Mouse (Mus musculus) heart, adult 11 months (tissue): Measurements from ENCODE around the gene Tek.
"Not testable (repeated sequence)": the region's sequence is repeated elsewhere in the genome, so short reads cannot be mapped to it uniquely, and the experiment has no call there.

Experiments used
- DNase-seq: peaks from one replicate; pipeline ENCODE4 v3.0.0; 2022

Tek gene

GRCm38 (mm10) chr4:94738838-94739731 lies at the start of gene Tek:
TSS of gene Tek (plus strand) at chr4:94739289.
- DNase-seq = peak; percentile 97

GRCm38 (mm10) chr4:94689804-94690203 lies 49.3 kb upstream of the Tek start:
- not testable (repeated sequence) for DNase-seq

GRCm38 (mm10) chr4:94691078-94691477 lies 48.0 kb upstream of the Tek start:
- no peak for DNase-seq

GRCm38 (mm10) chr4:94692175-94692574 lies 46.9 kb upstream of the Tek start:
- no peak for DNase-seq

GRCm38 (mm10) chr4:94696368-94696767 lies 42.7 kb upstream of the Tek start:
- no peak for DNase-seq

GRCm38 (mm10) chr4:94711002-94711401 lies 28.1 kb upstream of the Tek start:
- DNase-seq = no peak

GRCm38 (mm10) chr4:94711426-94711825 lies 27.7 kb upstream of the Tek start:
- no peak for DNase-seq

- no peak for DNase-seq
Measured at GRCm38 (mm10) chr4:94713741-94714140, 25.3 kb upstream of the Tek start.

GRCm38 (mm10) chr4:94715166-94715565 lies 23.9 kb upstream of the Tek start:
- DNase-seq = peak; percentile 97

- DNase-seq = peak; percentile 97
Measured at GRCm38 (mm10) chr4:94725799-94726198, 13.3 kb upstream of the Tek start.

- DNase-seq = no peak
Measured at GRCm38 (mm10) chr4:94732721-94733120, 6.4 kb upstream of the Tek start.

GRCm38 (mm10) chr4:94737326-94738295 lies 1.5 kb upstream of the Tek start:
- DNase-seq = no peak

- DNase-seq = no peak
Measured at GRCm38 (mm10) chr4:94741824-94742223, 2.7 kb downstream of the Tek start.

- peak; percentile 96 for DNase-seq
Measured at GRCm38 (mm10) chr4:94745749-94746148, 6.7 kb downstream of the Tek start.

GRCm38 (mm10) chr4:94746387-94746811 lies 7.3 kb downstream of the Tek start:
- DNase-seq = peak; percentile 100

- no peak for DNase-seq
Measured at GRCm38 (mm10) chr4:94747338-94747737, 8.2 kb downstream of the Tek start.

GRCm38 (mm10) chr4:94752512-94752911 lies 13.4 kb downstream of the Tek start:
- DNase-seq = peak; percentile 99

- peak; percentile 28 for DNase-seq
Measured at GRCm38 (mm10) chr4:94765217-94765616, 26.1 kb downstream of the Tek start.

- peak; percentile 75 for DNase-seq
Measured at GRCm38 (mm10) chr4:94766176-94766575, 27.1 kb downstream of the Tek start.

GRCm38 (mm10) chr4:94768624-94769023 lies 29.5 kb downstream of the Tek start:
- peak; percentile 88 for DNase-seq

GRCm38 (mm10) chr4:94781043-94781442 lies 42.0 kb downstream of the Tek start:
- DNase-seq = peak; percentile 57

- peak; percentile 93 for DNase-seq
Measured at GRCm38 (mm10) chr4:94785921-94786320, 46.8 kb downstream of the Tek start.

- DNase-seq = peak; percentile 96
Measured at GRCm38 (mm10) chr4:94803187-94803586, 64.1 kb downstream of the Tek start.
